Mouse (Mus musculus) G1E (cell line): ENCODE measurements around the gene Cdc20b.

ENCODE experiments used
- CTCF ChIP-seq: IDR thresholded peaks from 2 replicates; pipeline ENCODE4 v1.5.1; 2012; ENCODE audit warnings: low read depth, low read length, inconsistent platforms, mixed read lengths
- GATA1 ChIP-seq: IDR thresholded peaks from 2 replicates; pipeline ENCODE4 v1.6.1; 2012; ENCODE audit warnings: borderline replicate concordance, low read length, inconsistent platforms, mixed read lengths

GRCm38 (mm10) chr13:112987991-112988390 is 46.9 kb upstream of the Cdc20b start:
- no peak for TF ChIP-seq CTCF
- no peak for TF ChIP-seq GATA1
